Mouse (Mus musculus): ENCODE data around the gene Lama1.

Gene Lama1

DNA sequence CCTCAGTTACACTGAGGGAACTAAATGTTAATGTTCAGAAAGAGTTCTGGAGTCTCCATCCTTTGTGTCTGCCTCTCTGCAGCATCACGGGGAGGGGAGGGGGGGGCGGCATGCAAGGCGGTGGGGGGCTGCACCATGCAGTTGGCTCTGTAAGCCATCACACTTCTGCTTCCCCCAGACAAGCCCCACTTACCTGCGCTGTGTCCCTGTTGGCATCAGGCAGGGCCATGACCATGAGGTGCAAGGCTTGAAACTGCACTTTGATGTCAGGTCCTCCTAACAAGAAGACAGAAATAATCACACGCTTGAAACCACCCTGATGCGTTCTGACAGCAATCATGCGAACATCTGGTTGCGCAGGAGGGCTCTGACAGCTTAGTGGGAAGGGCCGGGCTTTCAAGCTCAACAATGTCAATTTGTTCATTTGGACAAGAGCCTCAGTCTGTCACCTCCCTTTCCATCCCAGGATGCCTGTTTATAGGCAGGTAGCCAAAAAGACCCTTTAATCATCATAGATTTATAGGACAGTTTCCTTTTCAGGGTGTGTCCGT lies 164.1 kb downstream of the Lama1 start:
- DNase-seq, result no peak

- peak; percentile 7 for DNase-seq
These were observed 164.9 kb downstream of the Lama1 start for GRCm38 (mm10) chr17:67861744-67862535.

GRCm38 (mm10) chr17:67864363-67864762 lies 167.3 kb downstream of the Lama1 start:
- DNase-seq, result no peak

DNA sequence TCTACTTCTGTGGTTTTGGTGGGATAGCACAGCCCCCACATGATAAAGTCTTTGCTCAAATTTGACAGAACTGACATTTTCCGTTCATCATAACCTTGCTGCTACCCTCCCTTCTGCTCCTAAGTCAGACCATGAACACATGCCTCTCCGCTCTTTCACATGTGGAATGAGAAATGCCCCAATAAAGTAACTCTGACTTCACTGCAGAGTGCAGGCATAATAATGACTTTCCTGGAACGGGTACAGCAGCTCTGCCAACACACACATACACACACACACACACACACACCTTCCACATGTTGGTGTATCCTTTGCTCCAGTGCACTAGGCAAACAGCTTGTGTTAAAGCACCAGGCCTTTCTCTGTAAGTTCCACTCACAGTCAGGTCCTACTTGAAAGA lies 167.9 kb downstream of the Lama1 start:
- DNase-seq, result no peak

DNA sequence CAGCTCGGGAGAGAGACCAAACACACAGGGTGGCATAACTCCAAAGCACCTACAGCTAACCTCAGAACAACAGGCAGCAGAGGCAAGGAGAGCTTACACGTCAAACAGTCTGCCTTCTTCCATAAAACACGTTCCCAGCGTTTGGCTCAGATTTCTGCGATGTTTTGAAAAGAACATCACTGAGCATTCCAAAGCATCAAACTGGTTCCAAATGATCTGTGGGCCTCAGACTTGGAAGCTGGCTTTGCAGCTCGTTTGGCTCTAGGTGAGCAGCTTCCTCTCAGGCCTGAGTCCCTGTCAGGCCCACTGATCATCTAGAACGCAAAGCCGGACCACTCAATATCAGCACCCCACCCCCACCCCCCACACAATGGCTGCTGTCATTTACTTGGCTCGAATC lies 169.0 kb downstream of the Lama1 start:
- DNase-seq, result no peak

GRCm38 (mm10) chr17:67866541-67867241 lies 169.6 kb downstream of the Lama1 start:
- no peak for DNase-seq

GRCm38 (mm10) chr17:67869731-67870601 lies 172.9 kb downstream of the Lama1 start:
- DNase-seq, result peak; percentile 10

Data from thymus, postnatal 25 days (tissue).